In the genomic region with DNA sequence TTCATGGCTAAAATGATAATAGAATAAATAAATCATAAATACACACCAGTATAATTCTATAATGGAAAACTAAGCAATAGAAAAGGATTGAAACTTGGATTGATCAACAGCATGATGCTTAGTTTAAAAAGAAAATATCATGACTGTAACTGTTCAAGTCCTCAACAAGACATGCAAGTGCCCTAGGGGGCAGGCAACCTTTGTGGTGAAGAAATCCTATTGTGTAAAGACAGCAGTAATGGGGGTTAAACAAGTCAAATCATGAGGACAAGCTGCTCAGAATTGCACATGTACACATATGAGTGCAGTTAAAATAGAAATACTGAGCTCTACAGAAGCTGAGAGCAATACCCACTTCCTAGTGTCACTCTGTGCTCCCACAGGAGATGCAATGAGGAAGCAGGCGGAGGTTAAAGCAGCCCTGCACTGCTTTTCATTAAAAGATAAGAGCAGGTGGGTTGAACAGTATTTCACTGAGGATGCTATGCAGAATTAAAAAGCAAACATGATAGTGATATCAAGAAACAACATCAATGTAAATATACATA, we compare ENCODE assay signal across 21 mouse cellular contexts.
"Had no signal": no experiment of that assay in that cellular context is flagged by ENCODE, and none has a peak within 500 bp of the region (broad histone marks: within the 10 kb centered on the region; RNA-seq: fewer than 3 reads in every experiment).

No protein-coding gene starts in this region.

- H3K36me3 ChIP-seq: liver, embryonic 15.5 days; lung, embryonic 15.5 days had no signal

- DNase-seq: kidney, adult 9 months; kidney, postnatal 14 days; kidney, postnatal 4 days; liver; lung, adult 18-20 months; lung, postnatal 10 days; lung, postnatal 36 days; right cerebral cortex, adult 18-20 months; right cerebral cortex, postnatal 14 days; right cerebral cortex, postnatal 4 days; thymus, postnatal 25 days had no signal

- H3K27me3 ChIP-seq: limb, embryonic 13.5 days; liver, embryonic 12.5 days; liver, embryonic 15.5 days; lung, embryonic 15.5 days; neural tube, embryonic 13.5 days; stomach, embryonic 15.5 days had no signal

- H3K4me3 ChIP-seq: limb, embryonic 10.5 days; limb, embryonic 13.5 days; liver, embryonic 12.5 days; liver, embryonic 15.5 days; lung, embryonic 15.5 days; myocyte; neural tube, embryonic 13.5 days; stomach, embryonic 15.5 days had no signal

- H3K9ac ChIP-seq: limb, embryonic 13.5 days; liver, embryonic 12.5 days; liver, embryonic 15.5 days; lung, embryonic 15.5 days; neural tube, embryonic 13.5 days; stomach, embryonic 15.5 days had no signal

- ATAC-seq: liver, embryonic 12.5 days; midbrain, embryonic 16.5 days had no signal

- H3K4me2 ChIP-seq: limb, embryonic 13.5 days; liver, embryonic 12.5 days; liver, embryonic 15.5 days; lung, embryonic 15.5 days; midbrain, embryonic 11.5 days; neural tube, embryonic 13.5 days; stomach, embryonic 15.5 days had no signal

- H3K27ac ChIP-seq: limb, embryonic 10.5 days; limb, embryonic 13.5 days; liver, embryonic 12.5 days; liver, embryonic 15.5 days; lung, embryonic 15.5 days; neural tube, embryonic 13.5 days; stomach, embryonic 15.5 days had no signal

- H3K9me3 ChIP-seq: limb, embryonic 10.5 days; limb, embryonic 13.5 days; liver, embryonic 12.5 days; liver, embryonic 15.5 days; lung, embryonic 15.5 days; neural tube, embryonic 13.5 days; stomach, embryonic 15.5 days had no signal

- H3K4me1 ChIP-seq: limb, embryonic 10.5 days; limb, embryonic 13.5 days; neural tube, embryonic 13.5 days; stomach, embryonic 15.5 days had no signal
